Mouse (Mus musculus): Measurements from ENCODE around the gene Klk6. TPM values are rescaled to one million over a fixed set of nuclear protein-coding genes. Genes with fewer than 3 reads are reported as not detected.

The Klk6 gene
- polyA plus RNA-seq, 1 experiment = not detected

GRCm38 (mm10) chr7:43782275-43783265 lies 41.7 kb upstream of the Klk6 start:
- Histone ChIP-seq H3K4me3 (ENCODE audit: insufficient read depth, low read length) (no peak overlapping the region), H3K27ac (ENCODE audit: insufficient read depth, low read length) (no peak overlapping the region), H3K4me1 (ENCODE audit: control insufficient read depth, insufficient read depth, low read length) (peaks cover 11% of the 10 kb centered on the region)
- TF ChIP-seq POLR2A (IDR thresholded peaks at IDR 0.05; ENCODE audit: low read depth, low read length) (no peak), CTCF (IDR thresholded peaks at IDR 0.05; ENCODE audit: borderline replicate concordance, insufficient read depth, low read length) (peak; percentile 71; the same call in 1 of the 2 replicates)

GRCm38 (mm10) chr7:43785286-43785685 lies 39.0 kb upstream of the Klk6 start:
- TF ChIP-seq CTCF (IDR thresholded peaks at IDR 0.05; ENCODE audit: borderline replicate concordance, insufficient read depth, low read length) (peak; percentile 15; the same call in 1 of the 2 replicates), POLR2A (IDR thresholded peaks at IDR 0.05; ENCODE audit: low read depth, low read length) (no peak)
- Histone ChIP-seq H3K4me1 (ENCODE audit: control insufficient read depth, insufficient read depth, low read length) (peaks cover 7% of the 10 kb centered on the region), H3K27ac (ENCODE audit: insufficient read depth, low read length) (no peak overlapping the region), H3K4me3 (ENCODE audit: insufficient read depth, low read length) (no peak overlapping the region)

GRCm38 (mm10) chr7:43788096-43788495 lies 36.2 kb upstream of the Klk6 start:
- H3K27ac ChIP-seq (ENCODE audit: insufficient read depth, low read length) = peak overlapping the region; percentile 91
- TF ChIP-seq POLR2A (IDR thresholded peaks at IDR 0.05; ENCODE audit: low read depth, low read length) = no peak
- TF ChIP-seq CTCF (IDR thresholded peaks at IDR 0.05; ENCODE audit: borderline replicate concordance, insufficient read depth, low read length) = no peak

GRCm38 (mm10) chr7:43789295-43789694 lies 35.0 kb upstream of the Klk6 start:
- TF ChIP-seq CTCF (IDR thresholded peaks at IDR 0.05; ENCODE audit: borderline replicate concordance, insufficient read depth, low read length) (no peak), POLR2A (IDR thresholded peaks at IDR 0.05; ENCODE audit: low read depth, low read length) (no peak)

More at GRCm38 (mm10) chr7:43788096-43788495, 36.2 kb upstream of the Klk6 start:
- Histone ChIP-seq H3K4me3 (ENCODE audit: insufficient read depth, low read length) (no peak overlapping the region), H3K4me1 (ENCODE audit: control insufficient read depth, insufficient read depth, low read length) (peaks cover 4% of the 10 kb centered on the region)

DNA sequence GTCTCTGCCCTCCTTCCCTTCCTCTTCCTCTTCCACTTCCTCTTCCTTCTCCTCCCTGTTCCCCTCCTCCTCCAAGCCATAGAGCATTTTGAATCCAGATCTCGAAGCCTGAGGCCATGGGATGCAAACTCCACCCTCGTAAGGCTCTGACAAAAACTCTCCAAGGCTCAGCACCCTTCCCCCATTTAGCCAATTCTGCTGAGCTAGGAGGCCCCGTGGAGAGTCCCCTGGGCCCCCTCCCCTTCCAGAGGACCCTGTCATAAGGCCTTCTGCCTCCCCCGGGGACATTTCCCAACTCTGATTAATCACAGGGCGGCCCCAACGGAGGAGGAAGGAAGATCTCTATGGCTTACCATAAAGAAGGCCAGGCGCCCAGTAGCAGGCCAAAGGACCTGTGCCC lies 32.7 kb upstream of the Klk6 start, which contains the start of gene Klk9:
TSS of gene Klk9 (plus strand) at position 301 of the 400 bp plus-strand sequence.
- no peak within 1 kb of the TSS for H3K4me3 ChIP-seq (ENCODE audit: insufficient read depth, low read length)
- H3K27ac ChIP-seq (ENCODE audit: insufficient read depth, low read length) = no peak within 1 kb of the TSS
- TF ChIP-seq CTCF (IDR thresholded peaks at IDR 0.05; ENCODE audit: borderline replicate concordance, insufficient read depth, low read length) (no peak), POLR2A (IDR thresholded peaks at IDR 0.05; ENCODE audit: low read depth, low read length) (no peak)
- H3K4me1 ChIP-seq (ENCODE audit: control insufficient read depth, insufficient read depth, low read length) = peaks cover 4% of the 10 kb centered on the region

More at GRCm38 (mm10) chr7:43789295-43789694, 35.0 kb upstream of the Klk6 start:
- Histone ChIP-seq H3K4me1 (ENCODE audit: control insufficient read depth, insufficient read depth, low read length) (peaks cover 4% of the 10 kb centered on the region), H3K27ac (ENCODE audit: insufficient read depth, low read length) (peak overlapping the region; percentile 80), H3K4me3 (ENCODE audit: insufficient read depth, low read length) (no peak overlapping the region)

DNA sequence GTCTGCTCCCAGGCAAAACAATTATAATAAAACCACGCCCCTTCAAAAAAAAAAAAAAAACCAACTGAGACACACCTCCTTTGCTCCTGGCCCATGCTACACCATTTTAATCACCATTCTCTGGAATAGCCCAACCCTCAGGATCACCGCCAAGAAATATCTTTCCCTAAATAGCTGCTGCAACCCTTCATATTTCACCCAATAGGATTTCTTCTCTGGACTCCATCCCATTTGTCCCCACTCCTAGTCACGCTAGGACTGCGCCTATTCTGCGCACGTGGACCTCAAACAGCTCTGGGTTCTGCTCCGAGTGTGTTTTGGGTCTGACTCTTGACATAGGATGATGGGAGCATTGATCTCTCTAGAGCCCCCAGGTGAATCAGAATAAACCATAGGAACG lies 27.9 kb upstream of the Klk6 start:
- Histone ChIP-seq H3K27ac (ENCODE audit: insufficient read depth, low read length) (no peak overlapping the region), H3K4me3 (ENCODE audit: insufficient read depth, low read length) (peak overlapping the region; percentile 83), H3K4me1 (ENCODE audit: control insufficient read depth, insufficient read depth, low read length) (no peaks in the 10 kb centered on the region)
- TF ChIP-seq POLR2A (IDR thresholded peaks at IDR 0.05; ENCODE audit: low read depth, low read length) (peak; percentile 43), CTCF (IDR thresholded peaks at IDR 0.05; ENCODE audit: borderline replicate concordance, insufficient read depth, low read length) (no peak)

DNA sequence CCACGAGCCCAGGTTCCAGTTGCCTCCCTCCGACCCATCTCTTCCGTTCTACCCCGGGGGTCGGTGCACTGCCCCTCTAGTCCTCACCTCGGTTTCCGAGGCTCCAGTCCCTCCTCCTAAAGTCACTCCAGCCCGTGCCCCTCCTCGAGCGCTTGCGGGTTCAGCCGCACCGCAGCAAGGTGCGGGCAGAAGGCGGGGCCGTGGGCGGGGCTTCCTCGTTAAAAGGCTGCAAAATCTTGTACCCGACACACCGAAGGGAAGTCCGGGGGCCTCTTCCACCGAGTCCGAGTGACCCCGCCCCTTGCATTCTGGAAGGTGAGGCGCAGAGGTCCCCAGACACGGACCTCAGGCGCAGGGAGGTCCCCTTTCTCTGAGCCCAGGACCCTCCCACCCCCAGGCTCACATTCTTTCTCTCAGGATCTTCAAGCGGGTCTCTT lies 26.9 kb upstream of the Klk6 start, which contains the start of gene Klk8:
TSS of gene Klk8 (plus strand) at position 245 of the 437 bp plus-strand sequence.
- H3K27ac ChIP-seq (ENCODE audit: insufficient read depth, low read length) = no peak within 1 kb of the TSS
- H3K4me1 ChIP-seq (ENCODE audit: control insufficient read depth, insufficient read depth, low read length) = no peaks in the 10 kb centered on the region
- H3K4me3 ChIP-seq (ENCODE audit: insufficient read depth, low read length) = peak within 1 kb of the TSS; percentile 83
- TF ChIP-seq CTCF (IDR thresholded peaks at IDR 0.05; ENCODE audit: borderline replicate concordance, insufficient read depth, low read length) (no peak), POLR2A (IDR thresholded peaks at IDR 0.05; ENCODE audit: low read depth, low read length) (no peak)

- no peak overlapping the region for H3K27ac ChIP-seq (ENCODE audit: insufficient read depth, low read length)
- peak overlapping the region; percentile 83 for H3K4me3 ChIP-seq (ENCODE audit: insufficient read depth, low read length)
- no peaks in the 10 kb centered on the region for H3K4me1 ChIP-seq (ENCODE audit: control insufficient read depth, insufficient read depth, low read length)
- TF ChIP-seq POLR2A (IDR thresholded peaks at IDR 0.05; ENCODE audit: low read depth, low read length) (0 out of 2 replicates have a peak, but pooled peaks have one; percentile 20), CTCF (IDR thresholded peaks at IDR 0.05; ENCODE audit: borderline replicate concordance, insufficient read depth, low read length) (no peak)
These were observed 26.3 kb upstream of the Klk6 start for GRCm38 (mm10) chr7:43797844-43798462.

GRCm38 (mm10) chr7:43799876-43800275 lies 24.4 kb upstream of the Klk6 start:
- no peaks in the 10 kb centered on the region for H3K4me1 ChIP-seq (ENCODE audit: control insufficient read depth, insufficient read depth, low read length)
- TF ChIP-seq CTCF (IDR thresholded peaks at IDR 0.05; ENCODE audit: borderline replicate concordance, insufficient read depth, low read length) (no peak), POLR2A (IDR thresholded peaks at IDR 0.05; ENCODE audit: low read depth, low read length) (no peak)
- H3K27ac ChIP-seq (ENCODE audit: insufficient read depth, low read length) = no peak overlapping the region

More at GRCm38 (mm10) chr7:43799876-43800275, 24.4 kb upstream of the Klk6 start:
- H3K4me3 ChIP-seq (ENCODE audit: insufficient read depth, low read length) = no peak overlapping the region
